Mouse (Mus musculus) hindbrain, embryonic 11.5 days (tissue): ENCODE measurements at regions not wholly inside any gene's neighbourhood (a gene's known extent, or its start where the extent isn't known, plus 50 kb on each side); places are given as distances from the start of the nearest gene placed in this dataset.

Experiments
- ATAC-seq: fragments of 200-750 bp; cut with Nextera tagmentation; 2 replicates; pipeline ENCODE4 v1.8.0; 2017; ENCODE audit warnings: mild to moderate bottlenecking, moderate TSS enrichment, moderate library complexity; ENCODE audit not compliant: low FRiP score
- DNase-seq: peaks from one replicate; pipeline ENCODE4 v3.0.0-alpha.2; 2015; ENCODE audit warnings: low spot score
- H3K27ac ChIP-seq: fragments of 300-500 bp; sonication (generic); 2 replicates; pipeline ENCODE4 v1.5.1; 2014; ENCODE audit warnings: mild to moderate bottlenecking, low read depth, low read length
- H3K27me3 ChIP-seq: fragments of 300-500 bp; sonication (generic); 2 replicates; pipeline ENCODE4 v1.6.1; 2014; ENCODE audit warnings: mild to moderate bottlenecking, low read length, moderate library complexity, mixed read lengths; ENCODE audit not compliant: control insufficient read depth, insufficient read depth
- H3K36me3 ChIP-seq: fragments of 300-500 bp; sonication (generic); 2 replicates; pipeline ENCODE4 v1.6.1; 2014; ENCODE audit warnings: mild to moderate bottlenecking, low read length, moderate library complexity, mixed read lengths; ENCODE audit not compliant: control insufficient read depth, insufficient read depth
- H3K4me1 ChIP-seq: fragments of 300-500 bp; sonication (generic); replicated peaks from 2 replicates; pipeline ENCODE4 v1.6.1; 2014; ENCODE audit warnings: low read length, mixed read lengths; ENCODE audit not compliant: control insufficient read depth, insufficient read depth
- H3K4me2 ChIP-seq: fragments of 300-500 bp; sonication (generic); replicated peaks from 2 replicates; pipeline ENCODE4 v1.6.1; 2014; ENCODE audit warnings: mild to moderate bottlenecking, low read depth, low read length
- H3K4me3 ChIP-seq: fragments of 300-500 bp; sonication (generic); 2 replicates; pipeline ENCODE4 v1.5.1; 2014; ENCODE audit warnings: low read depth, low read length
- H3K9ac ChIP-seq: fragments of 300-500 bp; sonication (generic); 2 replicates; pipeline ENCODE4 v1.6.1; 2014; ENCODE audit warnings: low read depth, low read length
- H3K9me3 ChIP-seq: fragments of 300-500 bp; sonication (generic); 2 replicates; pipeline ENCODE4 v1.6.1; 2016; ENCODE audit warnings: low read length; ENCODE audit not compliant: control insufficient read depth
- WGBS: fragments of 180-500 bp; shearing (Covaris S2); extraction: QIAGEN DNeasy Blood & Tissue Kit; methylation state at CpG from one replicate; pipeline ENCODE4 v1.1.7; 2014; 5-methylcytosine and 5-hydroxymethylcytosine counted together

- WGBS, result 61% methylated on average over 14 of the region's 14 CpGs
- no peak overlapping the region for H3K9ac ChIP-seq
- no peak for DNase-seq
- H3K9me3 ChIP-seq, result no peaks in the 10 kb centered on the region
- no peak overlapping the region for H3K27ac ChIP-seq
- no peaks in the 10 kb centered on the region for H3K36me3 ChIP-seq
- no peak overlapping the region for H3K4me2 ChIP-seq
- H3K4me1 ChIP-seq, result no peaks in the 10 kb centered on the region; the same call in 1 of the 2 replicates
- no peak for ATAC-seq
- no peaks in the 10 kb centered on the region for H3K27me3 ChIP-seq
- no peak overlapping the region for H3K4me3 ChIP-seq
These were observed 75.8 kb downstream of the Rnd3 start for GRCm38 (mm10) chr2:51073040-51073594.

DNA sequence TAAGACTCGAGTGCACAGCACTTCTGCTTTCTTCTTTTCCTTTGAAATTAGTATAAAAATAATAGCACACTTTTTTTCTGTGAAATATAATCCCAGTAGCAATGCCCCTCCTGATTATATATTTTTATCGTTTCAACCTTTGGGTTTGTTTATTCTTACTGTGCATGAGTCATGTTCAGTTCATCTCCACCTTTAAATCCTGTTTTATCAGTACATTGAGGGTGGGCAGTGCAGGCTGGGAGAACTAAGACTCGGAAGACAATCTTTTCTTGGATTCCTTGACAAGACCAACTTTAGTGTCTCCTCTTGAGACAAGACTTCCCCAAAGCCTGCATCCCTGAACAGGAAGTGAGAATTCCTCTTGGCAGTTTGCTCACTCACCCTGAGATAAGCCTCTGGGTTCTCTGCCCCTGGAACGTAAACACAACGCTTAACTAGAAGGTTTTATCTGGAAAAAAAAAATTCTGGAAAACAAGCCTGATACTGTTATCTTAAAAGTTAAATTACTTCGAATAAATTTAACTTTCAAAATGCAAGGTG lies 76.5 kb downstream of the Rnd3 start:
- Histone ChIP-seq H3K4me2 (no peak overlapping the region), H3K9me3 (no peaks in the 10 kb centered on the region), H3K36me3 (no peaks in the 10 kb centered on the region), H3K4me3 (no peak overlapping the region), H3K27ac (no peak overlapping the region), H3K4me1 (no peaks in the 10 kb centered on the region; the same call in 1 of the 2 replicates), H3K27me3 (no peaks in the 10 kb centered on the region), H3K9ac (no peak overlapping the region)
- DNase-seq (no peak), ATAC-seq (no peak)
- WGBS, result 67% methylated on average over 6 of the region's 6 CpGs

DNA sequence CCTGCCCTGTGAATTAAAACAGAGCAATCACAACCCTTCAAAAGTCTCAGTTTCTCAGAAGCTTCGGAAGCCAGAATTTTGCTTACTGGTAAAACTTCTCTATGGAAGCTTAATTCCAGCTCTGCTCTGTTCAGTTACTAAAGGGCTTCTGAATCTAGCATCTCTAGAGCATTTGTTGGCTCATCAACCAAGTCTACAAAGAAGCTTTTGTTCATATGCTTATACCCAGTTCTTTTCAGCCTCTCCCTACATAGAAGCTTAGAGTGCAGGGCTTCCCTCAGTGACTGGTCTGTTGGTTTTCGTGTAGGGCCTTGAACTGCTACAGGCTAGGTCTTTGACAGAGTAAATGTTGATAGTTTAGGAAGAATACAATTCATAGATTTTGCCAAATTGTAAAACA lies 78.0 kb downstream of the Rnd3 start:
- Histone ChIP-seq H3K9ac (no peak overlapping the region), H3K36me3 (no peaks in the 10 kb centered on the region), H3K4me1 (peaks cover 2% of the 10 kb centered on the region; the same call in 1 of the 2 replicates), H3K27me3 (no peaks in the 10 kb centered on the region), H3K4me3 (no peak overlapping the region), H3K9me3 (no peaks in the 10 kb centered on the region), H3K27ac (no peak overlapping the region), H3K4me2 (no peak overlapping the region)
- ATAC-seq (no peak), DNase-seq (no peak)
- WGBS, result 74% methylated on average over 2 of the region's 2 CpGs

GRCm38 (mm10) chr2:51066423-51066831 lies 82.5 kb downstream of the Rnd3 start:
- Histone ChIP-seq H3K27me3 (no peaks in the 10 kb centered on the region), H3K36me3 (no peaks in the 10 kb centered on the region), H3K27ac (peak overlapping the region; percentile 72), H3K4me1 (peaks cover 2% of the 10 kb centered on the region; the same call in 1 of the 2 replicates), H3K4me3 (no peak overlapping the region), H3K9me3 (no peaks in the 10 kb centered on the region), H3K9ac (no peak overlapping the region), H3K4me2 (no peak overlapping the region)
- DNase-seq, result peak; percentile 82
- ATAC-seq, result peak; percentile 95
- 30% methylated on average over 11 of the region's 11 CpGs for WGBS

- H3K36me3 ChIP-seq, result no peaks in the 10 kb centered on the region
- no peak overlapping the region for H3K4me3 ChIP-seq
- peaks cover 2% of the 10 kb centered on the region; the same call in 1 of the 2 replicates for H3K4me1 ChIP-seq
- WGBS, result 47% methylated on average over 6 of the region's 6 CpGs
- H3K27me3 ChIP-seq, result no peaks in the 10 kb centered on the region
- peak; percentile 48; the same call in 1 of the 2 replicates for ATAC-seq
- H3K9me3 ChIP-seq, result no peaks in the 10 kb centered on the region
- H3K4me2 ChIP-seq, result no peak overlapping the region
- DNase-seq, result no peak
- H3K27ac ChIP-seq, result peak overlapping the region; percentile 72
- no peak overlapping the region for H3K9ac ChIP-seq
These were observed 83.1 kb downstream of the Rnd3 start for GRCm38 (mm10) chr2:51065821-51066220.

DNA sequence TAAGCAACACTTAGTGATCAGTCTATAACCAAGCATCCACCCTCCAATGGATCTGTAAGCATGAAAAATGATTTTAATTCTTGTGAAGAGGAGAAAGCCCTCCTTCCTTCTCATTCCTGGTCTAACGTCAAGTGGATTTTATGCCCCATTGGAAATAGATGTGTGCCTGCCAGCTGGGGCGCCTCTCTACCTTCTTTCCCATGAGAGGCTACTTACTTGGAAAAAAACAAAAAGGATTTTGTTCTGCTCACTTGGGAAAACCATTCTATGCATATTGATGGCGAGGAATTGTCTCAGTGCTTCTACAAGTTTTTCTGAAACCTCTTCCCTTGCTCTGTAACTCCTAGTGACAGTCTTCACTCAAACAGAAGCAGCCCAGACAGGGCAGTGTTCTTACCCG lies 84.1 kb downstream of the Rnd3 start:
- no peak overlapping the region for H3K9ac ChIP-seq
- H3K27me3 ChIP-seq, result no peaks in the 10 kb centered on the region
- no peak overlapping the region for H3K4me2 ChIP-seq
- WGBS, result 54% methylated on average over 4 of the region's 4 CpGs
- H3K27ac ChIP-seq, result peak overlapping the region; percentile 33; the same call in 1 of the 2 replicates
- no peaks in the 10 kb centered on the region for H3K9me3 ChIP-seq
- DNase-seq (no peak), ATAC-seq (no peak)
- no peaks in the 10 kb centered on the region for H3K36me3 ChIP-seq
- 0 out of 2 replicates have a peak, but pooled peaks cover 2% of the 10 kb centered on the region for H3K4me1 ChIP-seq
- H3K4me3 ChIP-seq, result no peak overlapping the region

GRCm38 (mm10) chr2:51062049-51062448 lies 86.9 kb downstream of the Rnd3 start:
- Histone ChIP-seq H3K27ac (no peak overlapping the region), H3K9ac (no peak overlapping the region), H3K4me3 (no peak overlapping the region), H3K4me1 (0 out of 2 replicates have a peak, but pooled peaks cover 2% of the 10 kb centered on the region), H3K36me3 (no peaks in the 10 kb centered on the region), H3K4me2 (no peak overlapping the region), H3K9me3 (no peaks in the 10 kb centered on the region), H3K27me3 (no peaks in the 10 kb centered on the region)
- ATAC-seq, result no peak
- DNase-seq, result no peak
- WGBS, result 95% methylated on average over 5 of the region's 5 CpGs

DNA sequence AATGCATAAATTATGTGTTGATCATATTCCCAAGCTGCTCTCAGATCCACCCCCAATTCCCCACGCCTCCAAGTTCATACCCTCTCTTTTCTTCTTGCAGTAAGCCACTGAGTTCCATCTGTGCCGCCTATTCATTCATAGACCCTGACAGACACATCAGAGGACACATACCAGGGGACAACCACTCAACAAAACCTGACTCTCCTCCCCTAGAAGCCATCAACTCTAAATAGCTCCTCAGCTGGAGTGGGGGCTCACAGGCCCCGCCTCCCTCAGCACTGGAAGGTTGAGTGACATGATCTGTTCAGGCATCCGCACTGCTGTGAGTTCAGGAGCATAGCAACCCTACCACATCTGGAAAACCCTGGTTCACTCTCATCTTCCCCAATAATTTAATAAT lies 90.8 kb downstream of the Rnd3 start:
- Histone ChIP-seq H3K4me3 (no peak overlapping the region), H3K4me2 (no peak overlapping the region), H3K9me3 (no peaks in the 10 kb centered on the region), H3K4me1 (no peaks in the 10 kb centered on the region), H3K9ac (no peak overlapping the region), H3K27ac (no peak overlapping the region), H3K27me3 (no peaks in the 10 kb centered on the region), H3K36me3 (no peaks in the 10 kb centered on the region)
- DNase-seq (no peak), ATAC-seq (peak; percentile 49; the same call in 1 of the 2 replicates)
- 57% methylated on average over 4 of the region's 4 CpGs for WGBS

GRCm38 (mm10) chr2:51056141-51056731 lies 92.7 kb downstream of the Rnd3 start:
- no peak overlapping the region for H3K9ac ChIP-seq
- H3K4me2 ChIP-seq, result no peak overlapping the region
- 51% methylated on average over 8 of the region's 8 CpGs for WGBS
- H3K27ac ChIP-seq, result no peak overlapping the region
- no peak overlapping the region for H3K4me3 ChIP-seq
- DNase-seq (no peak), ATAC-seq (no peak)
- no peaks in the 10 kb centered on the region for H3K9me3 ChIP-seq
- no peaks in the 10 kb centered on the region for H3K36me3 ChIP-seq
- H3K27me3 ChIP-seq, result no peaks in the 10 kb centered on the region
- H3K4me1 ChIP-seq, result no peaks in the 10 kb centered on the region
